Mouse (Mus musculus): ENCODE measurements around the gene Hormad2. TPM values are rescaled to one million over a fixed set of nuclear protein-coding genes. Genes with fewer than 3 reads are reported as not detected.

The Hormad2 gene
- total and polyA plus RNA-seq, 3 experiments = not detected

DNA sequence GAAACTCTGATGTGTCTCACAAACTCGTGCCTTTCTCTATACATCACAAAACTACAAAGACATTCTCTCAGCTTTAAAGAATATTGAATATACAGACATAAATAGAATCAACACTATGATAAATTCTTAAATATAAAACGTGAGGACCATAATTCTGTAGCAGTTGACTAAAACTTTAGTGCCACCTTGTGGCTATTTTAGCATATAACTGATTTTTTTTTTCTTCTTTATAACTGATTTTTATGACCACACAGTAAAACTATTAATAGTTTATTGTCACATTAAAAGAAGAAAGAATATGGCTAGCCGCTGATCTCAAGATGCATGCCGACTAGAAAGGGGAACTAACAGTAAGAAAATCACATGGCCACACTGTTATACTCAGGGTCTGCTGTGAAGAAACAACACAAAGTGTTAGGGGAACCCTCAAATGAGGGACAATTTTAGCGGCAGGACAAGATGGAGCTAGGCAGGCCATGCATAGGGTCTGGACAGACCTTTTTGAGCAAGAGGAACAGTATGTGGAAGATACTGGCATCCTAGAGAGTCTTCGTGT lies 18.9 kb downstream of the Hormad2 start (continued):
- no peak for TF ChIP-seq JUND (conservative IDR thresholded peaks at IDR 0.05; ENCODE audit: low read depth, low read length)
- no peak for TF ChIP-seq MAFK (IDR thresholded peaks at IDR 0.05; ENCODE audit: insufficient replicate concordance, low read length)
- TF ChIP-seq SMC3 (IDR thresholded peaks at IDR 0.05; ENCODE audit: low read depth, low read length) = peak; percentile 67
- TF ChIP-seq ZKSCAN1 (IDR thresholded peaks at IDR 0.05; ENCODE audit: borderline replicate concordance, low read depth, low read length) = no peak
- peak in 1 of 2 experiments; percentile 70; a peak in 2 of 4 replicates for TF ChIP-seq CTCF (conservative IDR thresholded peaks at IDR 0.05 in 1 of 2, IDR thresholded peaks at IDR 0.05 in 1 of 2; ENCODE audit: low read depth in 2 of 2, low read length in 2 of 2)
- no peak for TF ChIP-seq KAT2A (IDR thresholded peaks at IDR 0.05; ENCODE audit: insufficient replicate concordance, low read length)
- no peak for TF ChIP-seq NRF1 (IDR thresholded peaks at IDR 0.05; ENCODE audit: low read depth, low read length)
- TF ChIP-seq CHD1 (IDR thresholded peaks at IDR 0.05; ENCODE audit: low read depth, low read length) = no peak
- no peak for TF ChIP-seq ZMIZ1 (IDR thresholded peaks at IDR 0.05; ENCODE audit: low read depth, low read length)
- TF ChIP-seq PAX5 (IDR thresholded peaks at IDR 0.05; ENCODE audit: low read length) = no peak

DNA sequence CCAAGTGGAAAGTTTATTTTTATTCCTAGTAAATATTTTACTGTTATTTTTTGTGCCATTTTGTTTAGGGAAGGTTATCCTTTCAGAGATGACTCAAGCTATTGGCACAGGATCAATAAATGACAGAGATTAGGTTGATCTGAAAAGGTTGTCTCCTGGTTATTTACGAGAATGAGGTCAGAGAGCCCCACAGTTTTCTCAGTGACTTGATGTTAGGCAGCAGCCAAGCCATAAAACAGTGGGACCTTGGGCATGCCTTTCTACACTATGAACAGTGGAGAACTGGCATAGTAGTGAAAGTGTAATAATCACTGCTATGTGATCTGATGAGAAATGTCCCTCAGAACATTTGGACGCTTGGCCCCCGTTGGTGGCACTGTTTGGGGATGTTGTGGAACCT lies 22.9 kb downstream of the Hormad2 start:
- dilution Hi-C loops (cut with MboI; ENCODE audit: extremely low pct_ligation_motif_present, extremely low pct_unique_long_range_greater_than_20kb, low sequenced_read_pairs) (no loop called here), in situ Hi-C loops (cut with MboI; ENCODE audit: low pct_ligation_motif_present, low pct_unique_long_range_greater_than_20kb, low sequenced_read_pairs) (loop anchor here (5.0 to 25.0 kb wide), 2 partner anchors 161 to 406 kb away; partner anchors contain the start of gene Lif)

DNA sequence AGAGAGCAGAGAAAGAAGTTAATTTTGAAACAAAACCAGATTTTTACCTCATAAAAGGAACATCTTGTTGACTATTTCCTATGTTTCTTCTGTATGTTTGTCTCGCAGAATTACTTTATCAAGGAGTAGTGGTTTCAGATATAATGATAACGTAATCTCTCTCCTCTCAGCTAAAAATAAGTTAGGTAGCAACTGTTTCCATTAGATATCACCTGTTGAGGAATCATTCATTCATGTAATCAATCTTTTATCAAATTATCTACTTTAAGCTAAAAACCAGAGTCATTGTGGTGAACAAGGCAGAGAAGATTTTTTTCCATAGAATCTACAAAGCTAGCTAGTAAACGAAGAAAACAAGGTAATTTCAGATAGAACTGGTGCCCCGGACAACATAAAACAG lies 28.6 kb downstream of the Hormad2 start:
- dilution Hi-C loops (cut with MboI; ENCODE audit: extremely low pct_ligation_motif_present, extremely low pct_unique_long_range_greater_than_20kb, low sequenced_read_pairs) = no loop called here
- Histone ChIP-seq H3K9me3 (replicated peaks; ENCODE audit: low read length) (peaks cover 4% of the 10 kb centered on the region), H3K4me2 (ENCODE audit: insufficient read depth, low read depth, poor library complexity, severe bottlenecking) (no peak overlapping the region), H3K4me3 (replicated peaks in 1 of 3; ENCODE audit: low read depth in 2 of 3, low read length in 2 of 3, poor library complexity in 1 of 3) (no peak overlapping the region), H3K36me3 (replicated peaks in 1 of 2; ENCODE audit: control insufficient read depth in 1 of 2, insufficient read depth in 1 of 2, low read length in 1 of 2) (no peaks in the 10 kb centered on the region), H3K27me3 (replicated peaks) (no peaks in the 10 kb centered on the region), H3K9ac (ENCODE audit: insufficient read depth, low read depth) (no peak overlapping the region), H3K27ac (ENCODE audit: insufficient read depth, low read depth) (no peak overlapping the region), H3K4me1 (ENCODE audit: control insufficient read depth in 1 of 2, insufficient read depth in 2 of 2) (0 out of 4 replicates have a peak, but pooled peaks cover 0 to 2% of the 10 kb centered on the region in 2 experiments), H3K79me2 (replicated peaks; ENCODE audit: control insufficient read depth, extremely low read depth, insufficient read depth, poor library complexity, severe bottlenecking) (no peaks in the 10 kb centered on the region)
- DNase-seq (ENCODE audit: extremely low read depth) = no peak
- no peak for TF ChIP-seq CHD1 (IDR thresholded peaks at IDR 0.05; ENCODE audit: low read depth, low read length)
- TF ChIP-seq RCOR1 (conservative IDR thresholded peaks at IDR 0.05; ENCODE audit: low read depth, low read length) = no peak
- no peak for TF ChIP-seq MAFK (IDR thresholded peaks at IDR 0.05; ENCODE audit: insufficient replicate concordance, low read length)
- no peak for TF ChIP-seq ZNF384 (IDR thresholded peaks at IDR 0.05; ENCODE audit: low read depth, low read length)
- no peak for TF ChIP-seq EP300 (IDR thresholded peaks at IDR 0.05; ENCODE audit: low read length)
- no peak for TF ChIP-seq TCF12 (IDR thresholded peaks at IDR 0.05; ENCODE audit: low read depth, low read length)
- TF ChIP-seq ETS1 (conservative IDR thresholded peaks at IDR 0.05; ENCODE audit: low read depth, low read length) = no peak
- TF ChIP-seq CHD2 (IDR thresholded peaks at IDR 0.05; ENCODE audit: low read length) = no peak
- TF ChIP-seq JUND (conservative IDR thresholded peaks at IDR 0.05; ENCODE audit: low read depth, low read length) = no peak
- in situ Hi-C loops (cut with MboI; ENCODE audit: low pct_ligation_motif_present, low pct_unique_long_range_greater_than_20kb, low sequenced_read_pairs) = loop anchor here (25.0 kb wide), 1 partner anchor 400 kb away; no protein-coding TSS in a partner anchor

More for the DNA sequence above, 22.9 kb downstream of the Hormad2 start:
- no peak overlapping the region for H3K27ac ChIP-seq (ENCODE audit: insufficient read depth, low read depth)
- no peak overlapping the region for H3K4me2 ChIP-seq (ENCODE audit: insufficient read depth, low read depth, poor library complexity, severe bottlenecking)
- no peaks in the 10 kb centered on the region for H3K79me2 ChIP-seq (replicated peaks; ENCODE audit: control insufficient read depth, extremely low read depth, insufficient read depth, poor library complexity, severe bottlenecking)
- H3K9me3 ChIP-seq (replicated peaks; ENCODE audit: low read length) = peaks cover 4% of the 10 kb centered on the region
- H3K27me3 ChIP-seq (replicated peaks) = no peaks in the 10 kb centered on the region
- H3K36me3 ChIP-seq (replicated peaks in 1 of 2; ENCODE audit: control insufficient read depth in 1 of 2, insufficient read depth in 1 of 2, low read length in 1 of 2) = no peaks in the 10 kb centered on the region
- no peak for DNase-seq (ENCODE audit: extremely low read depth)
- H3K4me1 ChIP-seq (ENCODE audit: control insufficient read depth in 1 of 2, insufficient read depth in 2 of 2) = peaks cover 3 to 10% of the 10 kb centered on the region in 2 experiments
- TF ChIP-seq TBP (conservative IDR thresholded peaks at IDR 0.05; ENCODE audit: low read depth, low read length) (no peak), CTCF (conservative IDR thresholded peaks at IDR 0.05 in 1 of 2, IDR thresholded peaks at IDR 0.05 in 1 of 2; ENCODE audit: low read depth in 2 of 2, low read length in 2 of 2) (no peak), E2F4 (IDR thresholded peaks at IDR 0.05; ENCODE audit: insufficient replicate concordance, low read depth, low read length) (no peak), BHLHE40 (IDR thresholded peaks at IDR 0.05; ENCODE audit: low read depth, low read length) (no peak), SIN3A (IDR thresholded peaks at IDR 0.05; ENCODE audit: low read length) (no peak), CHD1 (IDR thresholded peaks at IDR 0.05; ENCODE audit: low read depth, low read length) (no peak), HCFC1 (IDR thresholded peaks at IDR 0.05; ENCODE audit: low read depth, low read length) (no peak), ZC3H11A (IDR thresholded peaks at IDR 0.05; ENCODE audit: low read depth, low read length) (no peak), JUN (IDR thresholded peaks at IDR 0.05; ENCODE audit: insufficient read depth, low read depth, low read length) (no peak)
- H3K4me3 ChIP-seq (replicated peaks in 1 of 3; ENCODE audit: low read depth in 2 of 3, low read length in 2 of 3, poor library complexity in 1 of 3) = no peak overlapping the region
- no peak overlapping the region for H3K9ac ChIP-seq (ENCODE audit: insufficient read depth, low read depth)

Measured in CH12.LX (cell line).